Mouse (Mus musculus) midbrain, embryonic 11.5 days (tissue): ENCODE results near the gene Rtf2. TPM values are rescaled to one million over a fixed set of nuclear protein-coding genes. Genes with fewer than 3 reads are reported as not detected.

Experiments used
- ATAC-seq: fragments of 200-750 bp; cut with Nextera tagmentation; 2 replicates; pipeline ENCODE4 v1.8.0; 2017; ENCODE audit warnings: moderate TSS enrichment, moderate library complexity; ENCODE audit not compliant: low FRiP score
- DNase-seq: peaks from one replicate; pipeline ENCODE4 v3.0.0; 2015; ENCODE audit warnings: low spot score; ENCODE audit errors: missing footprints
- H3K27ac ChIP-seq: fragments of 300-500 bp; sonication (generic); 2 replicates; pipeline ENCODE4 v1.5.1; 2014; ENCODE audit warnings: low read depth, low read length
- H3K27me3 ChIP-seq: fragments of 300-500 bp; sonication (generic); 2 replicates; pipeline ENCODE4 v1.6.1; 2014; ENCODE audit warnings: mild to moderate bottlenecking, low read length, moderate library complexity, mixed read lengths; ENCODE audit not compliant: control insufficient read depth, insufficient read depth
- H3K36me3 ChIP-seq: fragments of 300-500 bp; sonication (generic); 2 replicates; pipeline ENCODE4 v1.6.1; 2014; ENCODE audit warnings: mild to moderate bottlenecking, low read length, moderate library complexity, mixed read lengths; ENCODE audit not compliant: control insufficient read depth, insufficient read depth
- H3K4me1 ChIP-seq: fragments of 300-500 bp; sonication (generic); 2 replicates; pipeline ENCODE4 v1.6.1; 2014; ENCODE audit warnings: low read length; ENCODE audit not compliant: control insufficient read depth, insufficient read depth
- H3K4me2 ChIP-seq: fragments of 300-500 bp; sonication (generic); 2 replicates; pipeline ENCODE4 v1.6.1; 2014; ENCODE audit warnings: mild to moderate bottlenecking, moderate library complexity
- H3K4me3 ChIP-seq: fragments of 300-500 bp; sonication (generic); 2 replicates; pipeline ENCODE4 v1.5.1; 2014; ENCODE audit warnings: low read depth, low read length
- H3K9ac ChIP-seq: fragments of 300-500 bp; sonication (generic); 2 replicates; pipeline ENCODE4 v1.6.1; 2014; ENCODE audit warnings: low read length
- H3K9me3 ChIP-seq: fragments of 300-500 bp; sonication (generic); 2 replicates; pipeline ENCODE4 v1.6.1; 2016; ENCODE audit warnings: low read length; ENCODE audit not compliant: control insufficient read depth
- WGBS: fragments of 180-500 bp; shearing (Covaris S2); extraction: QIAGEN DNeasy Blood & Tissue Kit; methylation state at CpG from one replicate; pipeline ENCODE4 v1.1.7; 2014; 5-methylcytosine and 5-hydroxymethylcytosine counted together
- polyA plus RNA-seq: library from polyadenylated mRNA; unstranded; fragments of >200 nt; fragmentation: Nextera tagmentation; extraction: Ambion mirVana; gene quantifications from 2 replicates; pipeline ENCODE4 v1.2.1, GENCODE M21; 2014

Rtf2 gene
- polyA plus RNA-seq, 1 experiment from 2014 or later: 94.7 TPM

DNA sequence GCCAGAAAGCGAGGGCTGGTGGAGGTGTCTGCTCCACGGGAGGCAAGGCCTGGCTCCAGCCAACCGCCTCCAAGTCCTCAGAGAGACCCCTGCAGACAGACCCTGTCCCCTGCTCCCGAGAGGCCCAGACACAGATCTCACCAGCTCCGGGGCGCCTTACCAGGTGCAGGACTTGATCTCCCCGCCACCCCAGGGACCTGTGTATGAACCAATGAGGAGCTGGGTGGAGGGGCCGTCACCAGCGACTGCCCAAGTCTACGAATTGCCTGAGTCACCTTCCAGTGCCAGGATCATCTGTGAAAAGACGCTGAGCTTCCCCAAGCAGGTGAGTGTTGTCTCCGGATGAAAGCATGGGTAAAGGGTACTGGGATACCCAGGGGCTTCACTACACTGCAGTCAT is 24.1 kb upstream of the Rtf2 start:
- no peak overlapping the region for H3K9ac ChIP-seq
- WGBS: 65% methylated on average over 12 of the region's 12 CpGs
- H3K36me3 ChIP-seq: no peaks in the 10 kb centered on the region
- no peak overlapping the region for H3K4me2 ChIP-seq
- no peak overlapping the region for H3K27ac ChIP-seq
- no peaks in the 10 kb centered on the region for H3K9me3 ChIP-seq
- peak; percentile 17 for DNase-seq
- no peak for ATAC-seq
- H3K4me3 ChIP-seq: no peak overlapping the region
- H3K4me1 ChIP-seq: peaks cover 5% of the 10 kb centered on the region; the same call in 1 of the 2 replicates
- no peaks in the 10 kb centered on the region for H3K27me3 ChIP-seq

DNA sequence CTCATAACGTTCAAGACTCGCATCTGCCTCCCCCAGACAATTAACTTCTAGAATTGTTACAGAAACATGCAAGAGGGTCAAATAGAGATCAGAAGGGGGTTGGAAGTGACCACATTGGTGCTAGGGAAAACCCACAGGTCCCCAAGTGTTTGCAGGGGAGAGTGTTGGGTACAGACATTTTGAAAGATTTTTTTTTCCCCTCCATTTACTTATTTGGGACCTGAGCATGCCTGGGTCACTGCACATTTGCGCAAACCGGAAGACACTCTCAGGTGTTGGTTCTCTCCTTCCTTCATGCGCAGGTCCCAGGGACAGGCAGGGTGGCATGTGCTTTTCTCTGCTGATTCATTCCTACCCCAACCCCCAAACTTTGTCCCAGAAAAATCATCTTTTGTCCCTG is 23.5 kb upstream of the Rtf2 start:
- Histone ChIP-seq H3K4me2 (no peak overlapping the region), H3K27me3 (no peaks in the 10 kb centered on the region), H3K9ac (no peak overlapping the region), H3K9me3 (no peaks in the 10 kb centered on the region), H3K4me3 (no peak overlapping the region), H3K4me1 (peaks cover 5% of the 10 kb centered on the region; the same call in 1 of the 2 replicates), H3K36me3 (no peaks in the 10 kb centered on the region), H3K27ac (no peak overlapping the region)
- WGBS: 88% methylated on average over 5 of the region's 5 CpGs
- ATAC-seq (no peak), DNase-seq (no peak)

DNA sequence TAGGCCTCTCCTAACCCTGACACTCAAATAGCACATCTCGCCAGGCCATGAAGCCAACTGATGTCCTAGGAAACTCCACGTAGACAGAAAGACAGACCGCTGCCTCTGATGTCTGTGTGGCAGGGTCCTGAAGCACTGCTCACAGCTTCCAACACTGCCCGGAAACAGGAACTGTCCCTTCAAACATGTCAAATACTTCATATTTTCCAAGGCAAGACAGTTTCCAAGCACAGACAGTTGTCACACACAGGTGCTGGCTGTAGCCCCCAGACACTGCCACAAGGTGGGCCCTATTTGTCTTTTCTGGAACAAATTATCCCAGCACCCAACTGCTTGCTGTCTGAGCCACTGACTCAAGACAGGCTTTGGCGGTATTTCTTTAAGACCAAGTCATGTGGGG is 22.1 kb upstream of the Rtf2 start:
- Histone ChIP-seq H3K9me3 (no peaks in the 10 kb centered on the region), H3K4me3 (no peak overlapping the region), H3K27ac (no peak overlapping the region), H3K4me1 (0 out of 2 replicates have a peak, but pooled peaks cover 2% of the 10 kb centered on the region), H3K9ac (no peak overlapping the region), H3K27me3 (no peaks in the 10 kb centered on the region), H3K4me2 (no peak overlapping the region), H3K36me3 (no peaks in the 10 kb centered on the region)
- WGBS: 87% methylated on average over 5 of the region's 5 CpGs
- DNase-seq (peak; percentile 69), ATAC-seq (no peak)

DNA sequence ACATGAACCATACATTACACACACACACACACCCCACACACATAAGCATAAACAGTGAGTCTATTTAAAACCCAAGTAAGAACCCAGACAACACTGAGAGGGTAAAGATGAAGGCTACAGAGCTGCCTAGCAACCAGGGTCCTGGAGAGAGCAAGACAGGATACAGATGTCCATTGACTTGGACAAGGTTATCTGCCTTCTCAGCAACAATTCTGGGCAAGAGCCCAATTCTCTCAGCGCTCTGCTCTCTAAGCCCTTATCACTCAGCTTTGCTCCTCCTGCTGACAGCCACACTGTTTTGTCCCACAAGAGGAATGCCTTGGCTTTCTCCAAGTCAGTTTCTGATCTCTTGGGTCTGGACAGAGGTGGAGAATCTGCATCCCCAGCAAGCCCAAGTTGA is 9.7 kb upstream of the Rtf2 start:
- H3K9ac ChIP-seq: no peak overlapping the region
- no peaks in the 10 kb centered on the region for H3K36me3 ChIP-seq
- no peak for DNase-seq
- no peaks in the 10 kb centered on the region for H3K27me3 ChIP-seq
- no peaks in the 10 kb centered on the region for H3K9me3 ChIP-seq
- H3K4me3 ChIP-seq: no peak overlapping the region
- WGBS: 67% methylated on average over 1 of the region's 1 CpGs
- no peak overlapping the region for H3K27ac ChIP-seq
- H3K4me2 ChIP-seq: no peak overlapping the region
- no peaks in the 10 kb centered on the region for H3K4me1 ChIP-seq
- ATAC-seq: no peak

DNA sequence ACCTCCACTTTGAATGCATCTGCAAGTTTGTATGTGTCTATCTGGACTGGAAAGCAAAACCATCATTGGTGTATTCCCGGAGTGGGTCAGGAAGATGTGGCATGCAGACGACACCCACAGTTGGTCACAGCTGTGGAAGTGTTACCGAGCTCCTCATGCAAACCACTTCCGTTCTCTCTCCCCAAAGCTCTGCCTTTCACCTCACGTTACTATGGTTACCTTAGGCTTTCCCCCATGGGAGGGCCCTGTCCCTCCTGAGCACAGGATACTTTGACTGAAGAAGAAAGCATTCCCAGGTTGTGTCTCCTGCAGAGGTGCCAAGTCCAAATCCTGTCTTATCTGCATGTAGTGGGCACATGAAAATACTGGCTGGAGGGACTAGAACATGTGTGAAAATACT is 6.6 kb upstream of the Rtf2 start:
- 51% methylated on average over 5 of the region's 5 CpGs for WGBS
- Histone ChIP-seq H3K27ac (no peak overlapping the region), H3K9ac (no peak overlapping the region), H3K27me3 (no peaks in the 10 kb centered on the region), H3K9me3 (no peaks in the 10 kb centered on the region), H3K4me2 (no peak overlapping the region), H3K36me3 (no peaks in the 10 kb centered on the region), H3K4me1 (no peaks in the 10 kb centered on the region), H3K4me3 (no peak overlapping the region)
- no peak for DNase-seq
- ATAC-seq: no peak

DNA sequence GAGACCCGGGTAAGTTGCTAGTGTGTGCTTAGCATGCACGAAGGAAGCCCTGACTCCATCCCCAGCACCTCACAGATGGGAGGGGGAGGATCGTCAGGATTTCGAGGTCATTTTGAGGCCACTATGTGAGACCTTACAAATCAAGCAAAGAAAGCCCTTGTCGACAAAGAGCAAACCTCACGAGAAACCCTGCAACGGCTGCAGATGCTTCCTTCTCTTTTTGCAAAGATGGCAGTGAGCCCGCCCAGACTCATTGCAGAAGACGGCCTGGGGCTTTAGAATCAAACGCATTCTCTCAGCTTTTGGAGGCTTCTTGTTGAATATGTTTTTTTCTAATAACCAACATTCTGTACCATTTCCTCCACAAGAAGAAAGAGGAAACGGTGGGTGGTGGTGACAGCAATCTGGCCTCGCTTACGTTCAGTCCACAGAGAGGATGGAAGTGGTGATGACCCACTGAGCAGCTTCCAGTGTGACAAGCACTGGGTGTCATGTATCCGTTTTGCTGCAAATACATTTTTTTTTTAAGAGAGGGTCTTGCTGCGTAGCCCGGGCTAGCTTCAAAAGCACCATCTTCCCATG is 2.9 kb upstream of the Rtf2 start:
- DNase-seq (no peak), ATAC-seq (no peak)
- Histone ChIP-seq H3K27ac (no peak overlapping the region), H3K9ac (no peak overlapping the region), H3K9me3 (no peaks in the 10 kb centered on the region), H3K4me1 (peaks cover 15% of the 10 kb centered on the region), H3K36me3 (no peaks in the 10 kb centered on the region), H3K4me2 (no peak overlapping the region), H3K4me3 (no peak overlapping the region), H3K27me3 (no peaks in the 10 kb centered on the region)
- 78% methylated on average over 16 of the region's 16 CpGs for WGBS

DNA sequence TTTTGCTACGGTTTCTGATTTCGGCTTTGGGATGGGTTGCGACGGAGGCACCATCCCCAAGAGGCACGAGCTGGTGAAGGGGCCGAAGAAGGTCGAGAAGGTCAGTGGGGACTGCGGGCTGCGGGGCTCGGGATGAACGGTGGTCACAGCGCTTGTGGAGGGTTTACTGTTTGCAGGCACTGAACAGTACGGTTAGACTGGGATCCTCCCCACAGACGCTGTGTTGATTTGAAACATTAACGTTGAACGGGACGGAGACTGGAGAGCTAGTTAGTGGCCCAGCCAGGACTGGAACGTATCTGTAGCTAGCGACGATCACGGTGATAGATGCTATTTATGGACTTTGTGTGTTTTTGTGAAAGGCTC is 267 bp downstream of the Rtf2 start:
- WGBS: under 1% methylated on average over 21 of the region's 21 CpGs
- ATAC-seq: peak; percentile 81; the same call in 1 of the 2 replicates
- Histone ChIP-seq H3K4me1 (peaks cover 15% of the 10 kb centered on the region), H3K9me3 (no peaks in the 10 kb centered on the region), H3K27me3 (no peaks in the 10 kb centered on the region), H3K9ac (peak overlapping the region; percentile 68), H3K27ac (no peak overlapping the region), H3K4me2 (peak overlapping the region; percentile 92), H3K4me3 (peak overlapping the region; percentile 81), H3K36me3 (no peaks in the 10 kb centered on the region)
- DNase-seq: no peak

DNA sequence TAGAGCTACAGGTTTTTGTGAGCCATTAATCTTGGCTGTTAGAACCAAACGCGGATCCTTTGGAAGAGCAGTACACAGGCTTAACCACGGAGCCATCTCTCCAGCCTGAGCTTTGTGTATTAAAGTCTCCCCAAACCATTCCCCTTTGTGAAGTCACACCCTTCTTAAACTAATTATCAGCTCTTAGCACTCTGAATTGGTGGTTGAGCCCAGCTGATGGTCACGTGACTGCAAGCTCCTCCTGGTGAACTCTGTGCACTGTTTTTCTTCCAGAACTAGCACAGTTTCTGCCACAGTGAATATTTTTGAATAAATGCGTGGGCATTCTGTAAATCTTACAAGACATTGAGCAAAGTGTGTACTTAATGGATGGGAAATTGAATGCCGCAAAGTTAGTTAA is 820 bp downstream of the Rtf2 start:
- Histone ChIP-seq H3K9me3 (no peaks in the 10 kb centered on the region), H3K9ac (peak overlapping the region; percentile 68), H3K4me2 (peak overlapping the region; percentile 92), H3K27me3 (no peaks in the 10 kb centered on the region), H3K4me3 (peak overlapping the region; percentile 81), H3K36me3 (peaks cover 1% of the 10 kb centered on the region), H3K27ac (no peak overlapping the region), H3K4me1 (peaks cover 15% of the 10 kb centered on the region)
- DNase-seq: no peak
- no peak for ATAC-seq
- 33% methylated on average over 6 of the region's 6 CpGs for WGBS

DNA sequence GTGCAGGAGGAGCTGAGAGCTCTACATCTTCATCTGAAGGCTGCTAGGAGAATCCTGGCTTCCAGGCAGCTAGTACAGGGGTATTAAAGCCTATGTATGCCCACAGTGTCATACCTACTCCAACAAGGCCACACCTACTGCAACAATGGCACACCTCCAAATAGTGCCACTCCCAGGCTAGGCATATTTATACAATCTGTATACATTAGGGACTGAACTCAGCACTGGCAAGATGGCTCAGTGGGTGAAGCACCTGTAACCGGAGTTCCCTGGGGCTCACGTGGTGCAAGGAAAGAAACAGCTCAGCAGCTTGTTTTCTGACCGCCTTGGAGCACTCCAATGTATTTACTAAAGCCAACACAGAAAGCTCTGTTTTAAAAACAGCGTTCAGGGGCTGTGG is 5.3 kb downstream of the Rtf2 start:
- H3K9ac ChIP-seq: no peak overlapping the region
- WGBS: 89% methylated on average over 4 of the region's 4 CpGs
- no peaks in the 10 kb centered on the region for H3K27me3 ChIP-seq
- no peaks in the 10 kb centered on the region for H3K9me3 ChIP-seq
- no peak overlapping the region for H3K27ac ChIP-seq
- no peak overlapping the region for H3K4me2 ChIP-seq
- no peak overlapping the region for H3K4me3 ChIP-seq
- ATAC-seq (no peak), DNase-seq (no peak)
- H3K36me3 ChIP-seq: peaks cover 14% of the 10 kb centered on the region
- peaks cover 9% of the 10 kb centered on the region for H3K4me1 ChIP-seq
